Mouse (Mus musculus) liver, adult 10 weeks (tissue): ENCODE data around the gene Gas2l2. TPM values are rescaled to one million over a fixed set of nuclear protein-coding genes. Genes with fewer than 3 reads are reported as not detected.

Experiments used
- polyA plus RNA-seq: library from polyadenylated mRNA; stranded (reverse); fragments of 350-450 nt; fragmentation: Illumina TruSeq; extraction: RNeasy Lipid Tissue Mini Kit (QIAGEN cat#74804); gene quantifications from one replicate; pipeline ENCODE4 v1.2.3, GENCODE M21; 2014; ENCODE audit warnings: low read depth, low replicate concordance

The Gas2l2 gene
- not detected for polyA plus RNA-seq

GRCm38 (mm10) chr11:83429355-83429754, at the start of gene Gas2l2:
TSS of gene Gas2l2 (minus strand) at chr11:83429455.

GRCm38 (mm10) chr11:83472324-83473234, 43.3 kb upstream of the Gas2l2 start, which contains the start of gene Taf15:
TSS of gene Taf15 (plus strand) at chr11:83473086.

DNA sequence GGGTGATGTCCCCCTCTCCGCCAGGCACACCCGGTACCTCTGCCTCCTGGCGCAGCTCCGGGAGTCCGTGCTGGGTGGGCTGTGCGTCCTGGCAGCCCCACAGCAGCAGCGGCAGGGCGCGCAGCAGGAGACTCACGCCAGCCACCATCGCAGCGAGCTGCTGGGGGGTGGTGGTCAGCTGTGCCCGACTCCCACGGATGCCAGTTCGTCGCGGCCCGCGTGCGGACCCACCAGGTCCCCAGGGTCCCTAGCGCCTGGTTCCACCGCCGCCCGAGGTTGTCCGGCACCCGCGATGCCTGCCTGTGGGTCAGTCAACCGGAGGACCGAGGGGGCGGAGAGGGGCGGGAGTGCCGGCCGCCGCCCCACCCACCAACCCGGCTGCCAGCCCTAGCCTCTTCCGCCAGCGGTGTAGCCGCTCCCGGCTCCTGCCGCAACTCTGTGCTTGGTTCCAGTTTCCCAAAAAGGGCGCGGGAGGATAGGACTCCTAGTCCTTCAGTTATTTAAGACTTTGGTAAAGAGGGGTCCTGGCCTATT, 33.5 kb upstream of the Gas2l2 start, which contains the start of gene Mmp28:
Gene Mmp28 (minus strand): TSS at position 361 of the 534 bp plus-strand sequence.

GRCm38 (mm10) chr11:83437377-83437776, 8.1 kb upstream of the Gas2l2 start, which contains the start of gene 1700020L24Rik:
TSS of gene 1700020L24Rik (plus strand) at chr11:83437677.

GRCm38 (mm10) chr11:83409087-83409754, 20.0 kb downstream of the Gas2l2 start, which contains the start of gene Rasl10b:
TSS of gene Rasl10b (plus strand) at chr11:83409137.

Other genes starting within 250 kb of the Gas2l2 start
- 0.29 TPM for gene Slfn3, start 238.1 kb downstream of the Gas2l2 start, polyA plus RNA-seq
- not detected for gene Slfn14, start 142.7 kb downstream of the Gas2l2 start, polyA plus RNA-seq
- gene Ap2b1, start 130.4 kb downstream of the Gas2l2 start, polyA plus RNA-seq = 14.0 TPM
- 25.0 TPM for gene Pex12, start 126.9 kb downstream of the Gas2l2 start, polyA plus RNA-seq
- gene Rasl10b, start 20.3 kb downstream of the Gas2l2 start, polyA plus RNA-seq = not detected
- not detected for gene 1700020L24Rik, start 8.2 kb upstream of the Gas2l2 start, polyA plus RNA-seq
- gene Mmp28, start 33.6 kb upstream of the Gas2l2 start, polyA plus RNA-seq = not detected
- 112 TPM for gene Taf15, start 43.6 kb upstream of the Gas2l2 start, polyA plus RNA-seq
- gene Heatr9, start 92.7 kb upstream of the Gas2l2 start, polyA plus RNA-seq = not detected
- gene Ccl5, start 101.1 kb upstream of the Gas2l2 start, polyA plus RNA-seq = 2.0 TPM
- gene Ccl9, start 149.2 kb upstream of the Gas2l2 start, polyA plus RNA-seq = 188 TPM
- gene Ccl6, start 163.6 kb upstream of the Gas2l2 start, polyA plus RNA-seq = 19.0 TPM
- gene Rpl9-ps1, start 216.2 kb upstream of the Gas2l2 start, polyA plus RNA-seq = not detected
- 0.58 TPM for gene Ccl3, start 219.9 kb upstream of the Gas2l2 start, polyA plus RNA-seq
- gene Ccl4, start 233.1 kb upstream of the Gas2l2 start, polyA plus RNA-seq = not detected